Mouse (Mus musculus) embryonic facial prominence, embryonic 12.5 days (tissue): ENCODE measurements around the gene Rnf220. TPM values are rescaled to one million over a fixed set of nuclear protein-coding genes. Genes with fewer than 3 reads are reported as not detected.
A peak's percentile ranks its signal among the peaks of the same experiment; 100 is the strongest.

Experiments used
- ATAC-seq: fragments of 200-750 bp; cut with Nextera tagmentation; 2 replicates; pipeline ENCODE4 v1.8.0; 2017; ENCODE audit not compliant: insufficient number of reproducible peaks, insufficient read depth, low FRiP score, low TSS enrichment
- H3K27ac ChIP-seq: fragments of 300-500 bp; sonication (generic); 2 replicates; pipeline ENCODE4 v1.5.1; 2016; ENCODE audit warnings: mild to moderate bottlenecking
- H3K27me3 ChIP-seq: fragments of 300-500 bp; sonication (generic); 2 replicates; pipeline ENCODE4 v1.6.1; 2016; ENCODE audit warnings: mild to moderate bottlenecking, moderate library complexity
- H3K36me3 ChIP-seq: fragments of 300-500 bp; sonication (generic); 2 replicates; pipeline ENCODE4 v1.6.1; 2016; ENCODE audit warnings: mild to moderate bottlenecking
- H3K4me1 ChIP-seq: fragments of 300-500 bp; sonication (generic); 2 replicates; pipeline ENCODE4 v1.6.1; 2016
- H3K4me2 ChIP-seq: fragments of 300-500 bp; sonication (generic); replicated peaks from 2 replicates; pipeline ENCODE4 v1.6.1; 2016; ENCODE audit warnings: mild to moderate bottlenecking, moderate library complexity
- H3K4me3 ChIP-seq: fragments of 300-500 bp; sonication (generic); 2 replicates; pipeline ENCODE4 v1.5.1; 2016; ENCODE audit warnings: mild to moderate bottlenecking
- H3K9ac ChIP-seq: fragments of 300-500 bp; sonication (generic); 2 replicates; pipeline ENCODE4 v1.6.1; 2016; ENCODE audit warnings: mild to moderate bottlenecking, moderate library complexity
- H3K9me3 ChIP-seq: fragments of 300-500 bp; sonication (generic); 2 replicates; pipeline ENCODE4 v1.6.1; 2016; ENCODE audit warnings: mild to moderate bottlenecking, moderate library complexity
- WGBS: fragments of 180-500 bp; shearing (Covaris S2); methylation state at CpG from one replicate; pipeline ENCODE4 v1.1.7; 2016; 5-methylcytosine and 5-hydroxymethylcytosine counted together
- polyA plus RNA-seq: library from polyadenylated mRNA; unstranded; fragments of >200 nt; fragmentation: Nextera tagmentation; extraction: Ambion mirVana; gene quantifications from 2 replicates; pipeline ENCODE4 v1.2.1, GENCODE M21; 2016

The Rnf220 gene
- polyA plus RNA-seq: 106 and 107 TPM in 2 replicates

GRCm38 (mm10) chr4:117496482-117497165 lies at the start of gene Rnf220:
Gene Rnf220, minus strand, starts transcription at chr4:117497052.
- Histone ChIP-seq H3K36me3 (no peaks in the 10 kb centered on the region), H3K4me3 (peak within 1 kb of the TSS; percentile 45), H3K27ac (no peak within 1 kb of the TSS), H3K4me2 (peak within 1 kb of the TSS; percentile 94), H3K9ac (peak within 1 kb of the TSS; percentile 52), H3K27me3 (peaks cover 41% of the 10 kb centered on the region), H3K9me3 (no peaks in the 10 kb centered on the region), H3K4me1 (peaks cover 24% of the 10 kb centered on the region)
- ATAC-seq: peak; percentile 92
- under 1% methylated on average over 42 of the region's 42 CpGs for WGBS

- H3K4me3 ChIP-seq: no peak overlapping the region
- H3K4me2 ChIP-seq: no peak overlapping the region
- ATAC-seq: no peak
- no peaks in the 10 kb centered on the region for H3K9me3 ChIP-seq
- H3K27me3 ChIP-seq: no peaks in the 10 kb centered on the region
- no peak overlapping the region for H3K9ac ChIP-seq
- WGBS: 84% methylated on average over 6 of the region's 6 CpGs
- no peaks in the 10 kb centered on the region for H3K36me3 ChIP-seq
- H3K4me1 ChIP-seq: peaks cover 8% of the 10 kb centered on the region
- H3K27ac ChIP-seq: no peak overlapping the region
Observed at GRCm38 (mm10) chr4:117546616-117547015, 49.8 kb upstream of the Rnf220 start.

GRCm38 (mm10) chr4:117545448-117545847 lies 48.6 kb upstream of the Rnf220 start:
- Histone ChIP-seq H3K27me3 (no peaks in the 10 kb centered on the region), H3K27ac (no peak overlapping the region), H3K4me1 (no peaks in the 10 kb centered on the region), H3K36me3 (no peaks in the 10 kb centered on the region), H3K4me3 (no peak overlapping the region), H3K9me3 (no peaks in the 10 kb centered on the region), H3K9ac (no peak overlapping the region), H3K4me2 (no peak overlapping the region)
- WGBS: 82% methylated on average over 3 of the region's 3 CpGs
- ATAC-seq: no peak

GRCm38 (mm10) chr4:117540571-117540970 lies 43.7 kb upstream of the Rnf220 start:
- 64% methylated on average over 5 of the region's 5 CpGs for WGBS
- H3K4me1 ChIP-seq: no peaks in the 10 kb centered on the region
- H3K27ac ChIP-seq: no peak overlapping the region
- H3K36me3 ChIP-seq: no peaks in the 10 kb centered on the region
- no peaks in the 10 kb centered on the region for H3K27me3 ChIP-seq
- ATAC-seq: no peak
- H3K4me2 ChIP-seq: no peak overlapping the region
- no peak overlapping the region for H3K4me3 ChIP-seq
- H3K9me3 ChIP-seq: no peaks in the 10 kb centered on the region
- H3K9ac ChIP-seq: no peak overlapping the region

GRCm38 (mm10) chr4:117539329-117539980 lies 42.6 kb upstream of the Rnf220 start:
- no peak overlapping the region for H3K4me3 ChIP-seq
- H3K27me3 ChIP-seq: no peaks in the 10 kb centered on the region
- WGBS: 72% methylated on average over 8 of the region's 8 CpGs
- no peak overlapping the region for H3K9ac ChIP-seq
- no peaks in the 10 kb centered on the region for H3K4me1 ChIP-seq
- no peak overlapping the region for H3K27ac ChIP-seq
- no peaks in the 10 kb centered on the region for H3K9me3 ChIP-seq
- H3K36me3 ChIP-seq: no peaks in the 10 kb centered on the region
- no peak for ATAC-seq
- H3K4me2 ChIP-seq: no peak overlapping the region

- no peaks in the 10 kb centered on the region for H3K4me1 ChIP-seq
- H3K27me3 ChIP-seq: no peaks in the 10 kb centered on the region
- no peak overlapping the region for H3K27ac ChIP-seq
- H3K4me2 ChIP-seq: no peak overlapping the region
- no peak overlapping the region for H3K9ac ChIP-seq
- no peaks in the 10 kb centered on the region for H3K9me3 ChIP-seq
- ATAC-seq: no peak
- no peaks in the 10 kb centered on the region for H3K36me3 ChIP-seq
- WGBS: 83% methylated on average over 7 of the region's 7 CpGs
- H3K4me3 ChIP-seq: no peak overlapping the region
Observed at GRCm38 (mm10) chr4:117537002-117537401, 40.1 kb upstream of the Rnf220 start.

GRCm38 (mm10) chr4:117535496-117536200 lies 38.8 kb upstream of the Rnf220 start:
- ATAC-seq: no peak
- Histone ChIP-seq H3K4me2 (no peak overlapping the region), H3K9ac (no peak overlapping the region), H3K4me1 (no peaks in the 10 kb centered on the region), H3K36me3 (no peaks in the 10 kb centered on the region), H3K9me3 (no peaks in the 10 kb centered on the region), H3K27ac (no peak overlapping the region), H3K27me3 (no peaks in the 10 kb centered on the region), H3K4me3 (no peak overlapping the region)
- WGBS: 47% methylated on average over 9 of the region's 9 CpGs

- no peak overlapping the region for H3K4me3 ChIP-seq
- peaks cover 6% of the 10 kb centered on the region; the same call in 1 of the 2 replicates for H3K4me1 ChIP-seq
- no peaks in the 10 kb centered on the region for H3K9me3 ChIP-seq
- ATAC-seq: no peak
- no peaks in the 10 kb centered on the region for H3K36me3 ChIP-seq
- no peaks in the 10 kb centered on the region for H3K27me3 ChIP-seq
- no peak overlapping the region for H3K4me2 ChIP-seq
- 75% methylated on average over 4 of the region's 4 CpGs for WGBS
- H3K27ac ChIP-seq: no peak overlapping the region
- H3K9ac ChIP-seq: no peak overlapping the region
Observed at GRCm38 (mm10) chr4:117529843-117530242, 33.0 kb upstream of the Rnf220 start.

- no peak overlapping the region for H3K4me3 ChIP-seq
- 36% methylated on average over 1 of the region's 1 CpGs for WGBS
- H3K9ac ChIP-seq: no peak overlapping the region
- H3K4me2 ChIP-seq: no peak overlapping the region
- H3K36me3 ChIP-seq: no peaks in the 10 kb centered on the region
- no peaks in the 10 kb centered on the region for H3K9me3 ChIP-seq
- no peak overlapping the region for H3K27ac ChIP-seq
- H3K27me3 ChIP-seq: no peaks in the 10 kb centered on the region
- no peak for ATAC-seq
- H3K4me1 ChIP-seq: peaks cover 6% of the 10 kb centered on the region; the same call in 1 of the 2 replicates
Observed at GRCm38 (mm10) chr4:117527952-117528351, 31.1 kb upstream of the Rnf220 start.

- peak; percentile 54; the same call in 1 of the 2 replicates for ATAC-seq
- Histone ChIP-seq H3K4me3 (no peak overlapping the region), H3K27ac (no peak overlapping the region), H3K9me3 (no peaks in the 10 kb centered on the region), H3K4me2 (no peak overlapping the region), H3K9ac (no peak overlapping the region), H3K27me3 (no peaks in the 10 kb centered on the region), H3K36me3 (no peaks in the 10 kb centered on the region), H3K4me1 (peaks cover 6% of the 10 kb centered on the region; the same call in 1 of the 2 replicates)
- 66% methylated on average over 9 of the region's 9 CpGs for WGBS
Observed at GRCm38 (mm10) chr4:117527116-117527899, 30.5 kb upstream of the Rnf220 start.

GRCm38 (mm10) chr4:117525990-117526389 lies 29.1 kb upstream of the Rnf220 start:
- Histone ChIP-seq H3K27me3 (no peaks in the 10 kb centered on the region), H3K4me3 (no peak overlapping the region), H3K9me3 (no peaks in the 10 kb centered on the region), H3K36me3 (no peaks in the 10 kb centered on the region), H3K4me1 (peaks cover 6% of the 10 kb centered on the region; the same call in 1 of the 2 replicates), H3K27ac (no peak overlapping the region), H3K4me2 (no peak overlapping the region), H3K9ac (no peak overlapping the region)
- WGBS: 88% methylated on average over 5 of the region's 5 CpGs
- no peak for ATAC-seq
